Mouse (Mus musculus) liver, embryonic 14.5 days (tissue): Measurements from ENCODE around the gene Pcdh15.

Experiments used
- CTCF ChIP-seq: IDR thresholded peaks from 2 replicates; pipeline ENCODE4 v1.5.1; 2016; ENCODE audit warnings: antibody characterized with exemption, low read depth, control low read depth
- EP300 ChIP-seq: IDR thresholded peaks from 2 replicates; pipeline ENCODE4 v1.6.1; 2016; ENCODE audit warnings: antibody characterized with exemption, low read depth

DNA sequence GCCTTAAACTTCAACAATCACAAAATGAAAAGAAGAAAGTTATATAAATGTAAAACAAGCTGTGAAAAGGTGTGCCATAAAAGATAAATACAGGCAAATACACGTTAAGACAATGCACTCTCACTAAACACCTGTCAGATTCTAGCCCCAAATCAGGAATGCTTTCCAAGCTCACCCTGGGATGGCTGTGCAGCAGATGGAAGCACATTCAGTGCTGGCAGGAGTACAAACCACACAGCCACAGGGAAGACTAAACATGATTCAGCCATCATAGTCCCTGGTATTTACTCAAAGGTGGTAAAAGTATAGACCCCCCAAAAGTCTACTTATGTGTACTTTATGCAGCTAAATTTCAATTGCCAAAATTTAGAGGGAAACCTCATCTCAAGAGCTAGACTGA is 909.7 kb downstream of the Pcdh15 start:
- no peak for TF ChIP-seq CTCF
- TF ChIP-seq EP300, result no peak
